Mouse (Mus musculus) mature B cell (primary cell): ENCODE results near the gene 4930503B20Rik.

Source experiments
- in situ Hi-C: fragments of 300-500 bp; cut with MboI; formaldehyde crosslinking; loops from 2 replicates; pipeline ENCODE4 v1.14.3; 2019

Gene 4930503B20Rik

GRCm38 (mm10) chr3:146598411-146598810, 52.7 kb downstream of the 4930503B20Rik start:
- in situ Hi-C loops = no loop called here

- in situ Hi-C loops = no loop called here
These were observed 54.3 kb downstream of the 4930503B20Rik start for GRCm38 (mm10) chr3:146596864-146597263.

GRCm38 (mm10) chr3:146596387-146596786, 54.7 kb downstream of the 4930503B20Rik start:
- in situ Hi-C loops = no loop called here

GRCm38 (mm10) chr3:146595440-146595839, 55.7 kb downstream of the 4930503B20Rik start:
- in situ Hi-C loops = no loop called here
